Mouse (Mus musculus) retina, adult 2 months (tissue): ENCODE measurements around the gene Smim11.

Experiments used
- DNase-seq: peaks from one replicate; pipeline ENCODE4 v3.0.0-alpha.2; 2012; ENCODE audit warnings: low read depth, low spot score

Gene Smim11

DNA sequence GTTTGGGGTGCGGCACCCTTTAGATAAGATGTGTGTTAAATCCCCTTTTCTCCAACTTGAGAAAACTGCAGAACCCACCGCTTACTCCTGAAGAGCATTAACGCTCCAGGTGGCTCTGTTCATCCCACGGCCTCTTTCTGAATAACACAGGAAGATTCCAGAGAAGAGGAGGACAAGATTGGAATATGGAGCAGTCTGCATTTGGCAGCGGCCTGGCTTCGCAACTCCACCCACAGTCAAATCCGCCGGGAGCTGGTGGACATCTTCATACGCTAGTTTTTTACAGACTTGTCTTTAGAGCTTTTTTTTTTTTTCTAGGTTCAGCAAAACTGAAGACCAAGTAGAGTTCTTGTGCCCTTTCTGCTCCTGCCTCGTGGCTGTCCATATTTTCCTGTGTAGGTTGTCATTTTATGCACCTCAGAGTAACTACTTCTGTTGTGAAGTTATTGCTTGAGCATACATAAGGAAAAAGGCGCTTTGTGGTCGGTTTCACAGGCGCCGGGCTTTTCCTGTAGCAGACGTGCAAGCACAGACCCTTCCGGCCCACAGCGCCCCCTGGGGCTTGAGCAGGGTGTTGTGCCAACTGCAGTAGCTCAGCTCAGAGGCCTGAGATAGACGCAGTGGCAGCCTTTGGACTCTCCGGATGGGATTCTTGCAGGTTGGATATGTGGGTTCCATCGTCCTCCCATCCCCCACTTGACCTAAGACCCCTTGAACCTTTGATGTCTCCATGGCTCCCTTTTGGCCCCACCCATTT is 18.4 kb downstream of the Smim11 start:
- no peak for DNase-seq

DNA sequence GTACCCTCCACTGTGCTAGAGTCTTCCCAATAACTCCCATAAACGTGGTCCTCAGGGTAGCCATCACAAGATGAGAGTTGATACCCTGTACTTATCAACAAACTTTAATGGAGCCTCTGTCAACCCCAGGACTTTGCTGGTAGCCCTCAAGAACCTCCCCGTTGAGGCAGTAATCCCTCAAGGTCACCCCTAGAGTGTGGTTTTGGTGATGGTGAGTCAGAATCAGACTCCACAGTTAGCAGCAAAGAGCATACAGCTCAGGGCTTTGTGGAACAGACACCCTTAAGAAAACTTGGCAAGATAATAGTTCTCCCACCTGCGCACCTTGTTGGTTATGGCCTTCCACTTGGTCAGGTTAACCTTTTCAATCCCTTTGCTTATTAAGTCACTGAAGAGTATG is 19.3 kb downstream of the Smim11 start:
- DNase-seq: no peak

DNA sequence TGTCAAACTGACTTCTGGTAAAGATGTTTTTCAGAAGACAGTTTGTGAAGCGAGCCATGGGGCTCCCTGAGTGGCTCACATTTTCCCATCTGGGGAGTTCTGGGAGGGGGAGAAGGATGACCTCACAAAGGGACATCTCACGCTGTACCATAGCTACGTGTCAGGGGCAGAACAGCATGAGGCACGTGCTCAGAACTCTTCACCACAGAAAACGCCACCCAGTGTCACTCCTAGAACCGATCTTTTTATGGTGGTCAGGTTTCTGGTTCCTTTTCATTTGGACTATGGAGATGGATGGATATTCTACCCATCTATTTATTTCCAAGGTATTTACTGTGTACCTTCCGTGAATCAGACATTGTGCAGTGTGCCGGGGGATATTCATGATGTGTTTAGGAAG is 20.3 kb downstream of the Smim11 start, which contains the start of gene Fam243:
Gene Fam243 (minus strand): TSS at position 101 of the 400 bp plus-strand sequence.
- no peak for DNase-seq

DNA sequence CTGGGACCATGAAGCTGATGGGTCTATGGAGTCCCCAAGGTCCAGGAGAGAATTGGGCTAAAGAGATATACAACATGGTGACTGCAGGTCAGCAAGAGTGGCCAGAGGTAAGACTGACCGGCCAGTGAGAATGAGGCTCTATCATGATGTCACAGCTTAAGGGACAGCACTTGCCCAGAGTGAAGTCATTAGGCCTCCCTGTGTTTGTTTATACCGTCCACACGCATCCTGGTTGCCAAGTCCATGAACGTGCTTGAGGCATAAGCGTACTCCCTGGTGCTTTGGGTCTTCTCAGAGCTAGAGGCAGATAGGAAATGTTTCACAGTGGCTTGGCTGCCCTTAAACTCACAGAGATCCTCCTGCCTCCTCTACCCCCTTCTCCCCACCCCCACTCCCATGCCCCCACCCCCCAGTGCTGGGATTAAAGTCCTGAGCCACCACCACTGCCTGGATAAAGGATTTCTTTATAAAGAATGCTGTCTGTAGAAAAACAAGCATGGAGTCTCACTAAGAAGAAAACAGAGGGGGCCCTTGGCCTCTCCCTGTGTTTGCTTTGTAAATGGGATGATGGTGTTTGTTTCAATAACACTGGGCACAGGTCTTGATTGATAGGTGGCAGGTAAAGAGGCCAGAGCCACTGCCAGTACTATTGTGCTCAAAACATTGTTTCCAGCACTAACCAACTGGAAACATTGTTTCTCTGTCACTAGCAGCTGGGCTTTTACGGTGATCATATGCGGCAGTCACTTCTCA is 23.4 kb downstream of the Smim11 start:
- DNase-seq: no peak

- no peak for DNase-seq
These were observed 23.9 kb downstream of the Smim11 start for GRCm38 (mm10) chr16:92325062-92325406.

- no peak for DNase-seq
These were observed 26.8 kb downstream of the Smim11 start for GRCm38 (mm10) chr16:92327911-92328310.

DNA sequence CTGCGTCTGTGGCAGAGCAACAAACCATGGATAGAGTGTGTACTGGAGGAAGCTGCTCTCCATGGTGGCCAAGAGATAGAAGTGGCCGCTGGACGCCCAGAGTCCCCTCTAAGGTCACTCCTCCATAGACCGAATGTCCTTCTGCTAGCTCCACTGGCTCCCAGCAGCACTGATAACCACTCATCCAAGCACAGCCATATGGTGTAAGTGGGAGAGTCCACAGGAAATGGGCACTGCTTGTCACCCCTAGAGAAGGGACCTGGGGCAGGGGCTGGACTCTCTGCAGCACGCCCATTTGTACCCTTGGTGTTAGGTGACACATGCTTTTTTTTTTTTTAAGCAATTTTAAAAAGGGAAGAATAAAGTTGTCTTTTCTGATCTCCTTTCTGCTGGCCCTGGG is 29.9 kb downstream of the Smim11 start:
- no peak for DNase-seq

GRCm38 (mm10) chr16:92334600-92334999 is 33.5 kb downstream of the Smim11 start:
- no peak for DNase-seq

DNA sequence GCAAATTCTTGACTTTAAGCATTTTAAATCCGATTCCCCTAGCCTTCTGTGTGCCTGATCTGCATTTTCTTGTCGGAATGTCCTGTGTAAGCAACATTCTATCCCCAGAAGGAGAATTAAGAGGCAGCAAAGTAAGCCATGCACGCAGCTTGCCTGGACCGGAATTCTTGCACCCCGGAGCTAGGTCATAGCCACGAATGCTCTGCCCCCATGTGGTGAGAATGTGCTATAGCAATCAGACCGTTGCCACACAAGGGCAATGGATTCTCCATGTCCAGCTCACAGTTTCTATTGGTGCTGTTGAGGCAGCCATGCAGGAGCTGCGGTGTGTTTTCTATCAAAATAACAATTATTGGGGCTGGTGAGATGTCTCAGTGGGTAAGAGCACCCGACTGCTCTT is 35.2 kb downstream of the Smim11 start:
- DNase-seq: peak; percentile 64

DNA sequence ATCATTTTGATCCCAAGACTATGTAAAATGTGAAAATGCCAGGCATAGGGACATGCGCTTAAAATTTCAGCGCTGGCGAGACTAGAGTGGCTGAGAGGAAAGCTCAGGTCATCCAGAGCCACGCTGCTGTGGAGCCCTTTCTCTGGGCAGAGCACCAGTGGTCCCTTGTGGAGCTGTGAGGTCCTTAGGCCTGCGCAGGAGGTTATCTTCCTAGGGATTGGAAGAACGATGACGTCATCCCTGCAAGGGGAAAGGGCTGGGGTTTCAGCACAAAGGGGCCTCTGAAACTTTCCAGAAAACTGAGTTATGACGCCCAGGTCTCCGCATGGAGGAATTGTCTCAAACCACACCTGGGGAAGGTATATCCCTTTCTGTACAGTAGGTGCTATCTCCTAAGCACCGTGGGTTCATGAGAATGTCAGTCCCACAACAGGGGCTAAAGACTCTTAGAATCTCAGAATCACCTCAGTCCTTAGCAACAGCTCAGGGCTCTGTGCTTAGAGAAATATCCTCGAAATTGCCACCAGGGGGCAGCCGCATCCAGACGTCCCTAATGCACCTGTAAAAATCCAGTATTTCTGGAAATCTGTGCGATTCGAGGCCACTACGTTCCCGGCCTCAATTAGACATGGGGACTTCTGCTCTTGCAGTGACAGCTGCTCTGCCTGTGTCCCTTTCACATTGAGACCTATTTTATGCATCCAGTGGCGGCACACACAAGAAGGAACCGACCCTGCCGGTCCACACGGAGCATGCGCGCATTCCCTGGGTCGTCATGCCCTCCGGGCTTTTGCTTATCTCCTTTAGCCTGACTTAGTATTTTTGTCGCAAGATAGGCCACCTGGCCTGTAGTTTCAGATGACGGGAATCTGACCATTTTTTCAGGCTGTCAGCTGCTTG is 39.8 kb downstream of the Smim11 start:
- DNase-seq: peak; percentile 56

GRCm38 (mm10) chr16:92345177-92345576 is 44.1 kb downstream of the Smim11 start:
- no peak for DNase-seq

GRCm38 (mm10) chr16:92346297-92346916 is 45.3 kb downstream of the Smim11 start:
- DNase-seq: no peak

GRCm38 (mm10) chr16:92348941-92349340 is 47.9 kb downstream of the Smim11 start:
- DNase-seq: no peak

DNA sequence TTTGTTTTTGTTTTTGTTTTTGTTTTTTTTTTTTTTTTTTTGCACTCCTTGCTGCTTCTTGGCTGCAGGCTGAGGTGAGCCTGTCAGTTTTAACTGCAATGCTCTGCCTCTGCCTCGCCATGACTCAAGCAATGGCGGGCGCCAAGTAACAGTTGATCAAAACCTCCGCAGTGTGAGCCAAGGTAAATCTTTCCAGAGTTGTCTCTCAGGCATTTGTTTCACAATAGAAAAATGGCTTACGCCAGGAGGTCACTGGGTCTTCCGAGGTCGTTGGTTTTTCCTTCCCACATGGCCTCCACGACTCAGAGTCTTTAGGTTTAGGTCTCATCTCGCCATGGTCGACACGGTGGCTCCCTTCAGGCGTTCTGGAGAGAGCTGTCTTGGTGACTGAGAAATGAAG is 52.2 kb downstream of the Smim11 start:
- no peak for DNase-seq

DNA sequence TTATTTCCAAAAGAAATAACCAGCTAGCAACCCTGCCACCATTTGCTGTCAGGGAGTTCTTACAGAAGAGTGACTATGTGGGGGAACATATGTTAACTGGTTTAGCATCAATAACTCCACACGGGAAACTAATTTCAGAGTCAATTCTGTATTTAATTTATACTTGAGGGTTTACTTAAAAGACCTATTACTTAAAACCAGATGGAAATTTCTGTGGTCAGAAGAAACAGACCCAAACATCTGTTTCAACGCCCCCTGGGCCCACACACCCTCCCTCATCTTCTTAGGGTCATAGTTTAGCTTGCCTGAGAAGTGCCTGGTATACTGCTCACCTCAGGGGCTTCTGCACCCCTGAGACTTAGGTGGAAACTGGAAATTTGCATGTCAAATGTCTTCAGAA is 52.8 kb downstream of the Smim11 start:
- no peak for DNase-seq

DNA sequence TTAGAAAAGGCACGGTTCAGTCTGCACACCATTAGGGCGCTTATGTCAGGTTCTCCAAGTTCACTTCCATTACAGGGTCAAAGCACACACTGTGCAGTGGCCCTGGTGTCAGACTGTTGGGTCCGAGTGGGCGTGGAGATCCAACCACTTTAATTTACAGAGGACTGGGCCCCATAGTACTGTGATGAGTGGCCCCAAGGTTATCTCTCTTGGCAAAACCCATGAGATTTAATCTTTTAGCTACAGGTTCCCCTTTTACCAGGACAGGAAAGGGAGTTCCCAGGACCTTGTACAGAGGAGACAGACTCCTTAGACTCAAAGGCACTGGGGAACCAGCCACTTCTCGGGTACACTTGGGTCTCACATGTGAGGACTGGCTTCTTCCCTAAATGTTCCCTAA is 54.3 kb downstream of the Smim11 start:
- no peak for DNase-seq

- no peak for DNase-seq
These were observed 54.9 kb downstream of the Smim11 start for GRCm38 (mm10) chr16:92355982-92356381.

DNA sequence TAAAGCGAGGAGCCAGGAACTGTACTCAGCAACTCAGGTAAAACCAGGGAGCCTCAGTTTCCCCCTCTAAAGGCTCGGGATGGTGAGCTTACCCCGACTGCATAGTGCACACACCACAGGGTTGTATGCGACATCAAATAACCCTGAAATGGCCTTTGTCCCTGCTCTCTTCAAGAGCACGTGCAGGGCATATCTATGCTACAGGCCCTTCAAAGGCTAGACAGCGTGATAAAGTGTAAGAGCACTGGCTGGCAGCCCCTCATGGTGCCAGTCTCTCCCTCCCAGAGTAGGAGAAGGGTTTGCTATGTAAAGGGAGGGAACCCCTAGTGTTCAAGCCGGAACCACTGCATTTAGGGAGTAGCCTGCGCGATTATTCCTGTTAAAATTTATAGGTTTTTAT is 55.9 kb downstream of the Smim11 start:
- DNase-seq: no peak

DNA sequence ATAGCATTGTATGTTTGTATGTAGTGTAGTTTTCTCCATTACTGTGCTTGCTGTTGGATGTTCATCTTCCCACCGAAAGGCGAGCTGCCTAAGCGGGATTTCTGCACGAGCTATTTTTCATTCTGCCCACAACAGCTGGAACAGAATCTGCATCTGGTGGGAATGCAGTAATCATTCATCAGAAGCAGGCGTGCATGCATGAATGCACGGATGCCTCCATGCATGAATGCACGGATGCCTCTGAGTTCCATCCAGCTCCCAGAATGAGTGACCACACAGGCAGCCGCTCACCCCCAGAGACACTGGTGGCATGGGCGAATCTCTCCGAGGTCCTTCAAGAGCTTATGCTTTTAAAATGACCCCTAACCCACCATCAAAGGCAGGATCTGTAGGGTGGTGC is 56.5 kb downstream of the Smim11 start:
- no peak for DNase-seq

GRCm38 (mm10) chr16:92358734-92359133 is 57.6 kb downstream of the Smim11 start:
- DNase-seq: no peak

DNA sequence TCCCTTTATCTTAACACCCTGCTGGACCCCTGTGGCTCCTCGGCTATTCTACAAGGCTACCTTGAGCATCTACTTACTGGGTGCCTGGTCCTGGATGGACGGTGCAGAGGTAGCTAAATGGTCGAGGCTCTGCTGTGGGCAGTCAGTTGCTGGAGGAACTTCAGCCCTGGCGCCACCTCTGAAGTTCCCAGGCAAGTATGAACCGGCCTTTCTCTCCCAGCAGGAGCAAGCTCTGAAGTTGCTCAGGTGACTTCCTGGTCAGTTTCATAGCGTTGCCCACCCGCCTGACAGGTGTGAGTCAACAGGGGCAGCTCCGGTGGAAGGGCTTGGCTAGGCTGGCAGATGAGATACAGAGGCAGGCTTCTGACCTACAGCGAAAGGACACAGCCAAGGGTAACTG is 58.1 kb downstream of the Smim11 start, which contains the start of gene Kcne1:
Gene Kcne1 (minus strand): TSS at position 240 of the 400 bp plus-strand sequence.
- no peak for DNase-seq

GRCm38 (mm10) chr16:92360711-92361110 is 59.6 kb downstream of the Smim11 start:
- DNase-seq: no peak
